Mouse (Mus musculus) liver, adult 2 months (tissue): ENCODE data around the gene Micu1.

Experiments used
- CTCF ChIP-seq: fragments of 200-500 bp; IDR thresholded peaks from 2 replicates; pipeline ENCODE4 v1.5.1; 2011; ENCODE audit warnings: low read depth, low read length, control low read depth
- POLR2A ChIP-seq: fragments of 200-500 bp; IDR thresholded peaks from 2 replicates; pipeline ENCODE4 v1.6.1; 2011; ENCODE audit warnings: low read length, control low read depth; ENCODE audit not compliant: insufficient read depth; ENCODE audit errors: extremely low read depth

GRCm38 (mm10) chr10:59885174-59886080, 183.2 kb downstream of the Micu1 start:
- TF ChIP-seq POLR2A (no peak), CTCF (no peak)
